Mouse (Mus musculus) cortical plate, adult 2 months (tissue): ENCODE data around the gene Tsc22d4.

Source experiments
- CTCF ChIP-seq: fragments of 200-500 bp; IDR thresholded peaks from 2 replicates; pipeline ENCODE4 v1.5.1; 2011; ENCODE audit warnings: mild to moderate bottlenecking, control low read depth, low read length; ENCODE audit not compliant: insufficient read depth; ENCODE audit errors: extremely low read depth
- POLR2A ChIP-seq: fragments of 200-500 bp; IDR thresholded peaks from 2 replicates; pipeline ENCODE4 v1.6.1; 2011; ENCODE audit warnings: mild to moderate bottlenecking, low read length, control low read depth; ENCODE audit not compliant: insufficient read depth; ENCODE audit errors: extremely low read depth

DNA sequence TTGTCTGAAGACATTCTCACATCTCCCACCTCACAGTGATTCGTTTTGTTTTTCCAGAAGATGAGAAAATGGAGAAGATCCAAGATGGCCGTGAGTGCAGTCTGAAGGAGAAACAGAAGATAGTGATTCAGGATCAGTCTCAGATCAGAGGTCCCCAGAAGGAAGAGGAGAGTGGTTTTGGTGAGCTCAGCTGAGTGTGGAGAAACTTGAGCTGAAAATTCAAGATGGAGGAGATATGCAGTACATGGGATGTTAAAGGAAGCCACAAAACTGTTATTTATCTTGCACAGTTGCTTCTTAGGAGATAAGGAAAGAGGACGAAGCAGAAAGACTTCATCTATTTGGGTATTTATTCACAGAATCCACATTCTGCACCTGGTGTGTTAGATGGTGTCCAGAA is 55.4 kb downstream of the Tsc22d4 start:
- no peak for TF ChIP-seq CTCF
- no peak for TF ChIP-seq POLR2A
